Mouse (Mus musculus) liver, adult 2 months (tissue): ENCODE data around the gene Sct.

ENCODE experiments used
- CTCF ChIP-seq: fragments of 200-500 bp; IDR thresholded peaks from 2 replicates; pipeline ENCODE4 v1.5.1; 2011; ENCODE audit warnings: low read depth, low read length, control low read depth
- POLR2A ChIP-seq: fragments of 200-500 bp; IDR thresholded peaks from 2 replicates; pipeline ENCODE4 v1.6.1; 2011; ENCODE audit warnings: low read length, control low read depth; ENCODE audit not compliant: insufficient read depth; ENCODE audit errors: extremely low read depth

- TF ChIP-seq POLR2A (no peak), CTCF (no peak)
Measured at GRCm38 (mm10) chr7:141294479-141294878, 15.5 kb upstream of the Sct start.
